Mouse (Mus musculus): ENCODE data around the gene Rasl11b.

Rasl11b gene

GRCm38 (mm10) chr5:74184607-74185006, 10.5 kb upstream of the Rasl11b start:
- intact Hi-C loops (cut with DNase I): no loop called here

GRCm38 (mm10) chr5:74188076-74188475, 7.0 kb upstream of the Rasl11b start:
- intact Hi-C loops (cut with DNase I): no loop called here

- intact Hi-C loops (cut with DNase I): no loop called here
Measured at GRCm38 (mm10) chr5:74188886-74189285, 6.2 kb upstream of the Rasl11b start.

GRCm38 (mm10) chr5:74189484-74190160, 5.5 kb upstream of the Rasl11b start:
- intact Hi-C loops (cut with DNase I): no loop called here

GRCm38 (mm10) chr5:74190161-74190491, 5.0 kb upstream of the Rasl11b start:
- intact Hi-C loops (cut with DNase I): no loop called here

GRCm38 (mm10) chr5:74190911-74191310, 4.2 kb upstream of the Rasl11b start:
- intact Hi-C loops (cut with DNase I): no loop called here

GRCm38 (mm10) chr5:74193008-74193407, 2.1 kb upstream of the Rasl11b start:
- intact Hi-C loops (cut with DNase I): no loop called here

GRCm38 (mm10) chr5:74193626-74194025, 1.5 kb upstream of the Rasl11b start:
- intact Hi-C loops (cut with DNase I): no loop called here

GRCm38 (mm10) chr5:74194027-74194840, 852 bp upstream of the Rasl11b start:
- intact Hi-C loops (cut with DNase I): no loop called here

- intact Hi-C loops (cut with DNase I): loop anchor here (5.0 kb wide), 1 partner anchor 67 kb away; no protein-coding TSS in a partner anchor
Measured at GRCm38 (mm10) chr5:74195614-74196306, 674 bp downstream of the Rasl11b start.

- intact Hi-C loops (cut with DNase I): loop anchor here (5.0 kb wide), 1 partner anchor 66 kb away; no protein-coding TSS in a partner anchor
Measured at GRCm38 (mm10) chr5:74196307-74196618, 1.2 kb downstream of the Rasl11b start.

- intact Hi-C loops (cut with DNase I): loop anchor here (5.0 kb wide), 1 partner anchor 65 kb away; no protein-coding TSS in a partner anchor
Measured at GRCm38 (mm10) chr5:74197541-74198330, 2.6 kb downstream of the Rasl11b start.

GRCm38 (mm10) chr5:74198446-74198845, 3.4 kb downstream of the Rasl11b start:
- intact Hi-C loops (cut with DNase I): loop anchor here (5.0 kb wide), 1 partner anchor 64 kb away; no protein-coding TSS in a partner anchor

- intact Hi-C loops (cut with DNase I): loop anchor here (5.0 kb wide), 1 partner anchor 63 kb away; no protein-coding TSS in a partner anchor
Measured at GRCm38 (mm10) chr5:74199793-74200192, 4.7 kb downstream of the Rasl11b start.

GRCm38 (mm10) chr5:74200481-74200880, 5.4 kb downstream of the Rasl11b start:
- intact Hi-C loops (cut with DNase I): no loop called here

- intact Hi-C loops (cut with DNase I): no loop called here
Measured at GRCm38 (mm10) chr5:74201570-74202357, 6.7 kb downstream of the Rasl11b start.

GRCm38 (mm10) chr5:74202515-74202914, 7.4 kb downstream of the Rasl11b start:
- intact Hi-C loops (cut with DNase I): no loop called here

- intact Hi-C loops (cut with DNase I): no loop called here
Measured at GRCm38 (mm10) chr5:74204465-74204864, 9.4 kb downstream of the Rasl11b start.

- intact Hi-C loops (cut with DNase I): no loop called here
Measured at GRCm38 (mm10) chr5:74205509-74205908, 10.4 kb downstream of the Rasl11b start.

GRCm38 (mm10) chr5:74206038-74206437, 11.0 kb downstream of the Rasl11b start:
- intact Hi-C loops (cut with DNase I): no loop called here
